Mouse (Mus musculus) G1E (cell line): ENCODE results near the gene A830005F24Rik. TPM values are rescaled to one million over a fixed set of nuclear protein-coding genes. Genes with fewer than 3 reads are reported as not detected.

Experiments used
- ATAC-seq: 2 replicates; pipeline ENCODE4 v1.8.0; 2016; ENCODE audit warnings: mild to moderate bottlenecking; ENCODE audit not compliant: insufficient number of reproducible peaks, poor library complexity, low FRiP score, severe bottlenecking; ENCODE audit errors: extremely low read depth
- DNase-seq: peaks from one replicate; pipeline ENCODE4 v3.0.0; 2012; ENCODE audit warnings: low spot score
- H3K27me3 ChIP-seq: 2 replicates; pipeline ENCODE4 v1.6.1; 2012; ENCODE audit warnings: mild to moderate bottlenecking, low read length, inconsistent platforms; ENCODE audit not compliant: insufficient read depth
- H3K36me3 ChIP-seq: replicated peaks from 2 replicates; pipeline ENCODE3; 2012; ENCODE audit warnings: mild to moderate bottlenecking, inconsistent platforms
- H3K4me1 ChIP-seq: 2 replicates; pipeline ENCODE4 v1.6.1; 2012; ENCODE audit warnings: low read depth, low read length, inconsistent platforms, mixed read lengths; ENCODE audit not compliant: insufficient read depth
- H3K4me3 ChIP-seq: 2 replicates; pipeline ENCODE4 v1.5.1; 2012; ENCODE audit warnings: low read depth, mild to moderate bottlenecking, inconsistent platforms, low read length, moderate library complexity, mixed read lengths
- H3K9me3 ChIP-seq: replicated peaks from 2 replicates; pipeline ENCODE4 v1.6.1; 2012; ENCODE audit warnings: inconsistent platforms
- CTCF ChIP-seq: IDR thresholded peaks from 2 replicates; pipeline ENCODE4 v1.5.1; 2012; ENCODE audit warnings: low read depth, low read length, inconsistent platforms, mixed read lengths
- GATA1 ChIP-seq: IDR thresholded peaks from 2 replicates; pipeline ENCODE4 v1.6.1; 2012; ENCODE audit warnings: borderline replicate concordance, low read length, inconsistent platforms, mixed read lengths
- GATA2 ChIP-seq: IDR thresholded peaks from 2 replicates; pipeline ENCODE4 v1.6.1; 2012; ENCODE audit warnings: low read depth, low read length, inconsistent platforms, borderline replicate concordance
- POLR2AphosphoS5 ChIP-seq: IDR thresholded peaks from 2 replicates; pipeline ENCODE4 v1.6.1; 2012; ENCODE audit warnings: low read depth, low read length, inconsistent platforms; ENCODE audit not compliant: insufficient replicate concordance
- TAL1 ChIP-seq: conservative IDR thresholded peaks from 2 replicates; pipeline ENCODE4 v1.6.1; 2012; ENCODE audit warnings: low read depth, low read length, inconsistent platforms, mixed read lengths
- polyA plus RNA-seq: library from polyadenylated mRNA; stranded (reverse); fragments of >175 nt; gene quantifications from 2 replicates; pipeline ENCODE4 v1.2.3, GENCODE M21; 2012
- total RNA-seq, 2 experiments: library from RNA; stranded (forward) in 1 of 2; stranded (reverse) in 1 of 2; fragments of 200-1000 nt in 1 of 2; fragments of >200 nt in 1 of 2; fragmentation: Nextera tagmentation in 1 of 2; gene quantifications; 2 replicates each; pipeline ENCODE4 v1.2.3; 2014 to 2017

Gene A830005F24Rik
- total RNA-seq (2014; fragmentation: Nextera tagmentation) (not detected in 2 replicates), total RNA-seq (2017) (0.33 and 1.3 TPM in 2 replicates), polyA plus RNA-seq (0.20 and 0.22 TPM in 2 replicates)

DNA sequence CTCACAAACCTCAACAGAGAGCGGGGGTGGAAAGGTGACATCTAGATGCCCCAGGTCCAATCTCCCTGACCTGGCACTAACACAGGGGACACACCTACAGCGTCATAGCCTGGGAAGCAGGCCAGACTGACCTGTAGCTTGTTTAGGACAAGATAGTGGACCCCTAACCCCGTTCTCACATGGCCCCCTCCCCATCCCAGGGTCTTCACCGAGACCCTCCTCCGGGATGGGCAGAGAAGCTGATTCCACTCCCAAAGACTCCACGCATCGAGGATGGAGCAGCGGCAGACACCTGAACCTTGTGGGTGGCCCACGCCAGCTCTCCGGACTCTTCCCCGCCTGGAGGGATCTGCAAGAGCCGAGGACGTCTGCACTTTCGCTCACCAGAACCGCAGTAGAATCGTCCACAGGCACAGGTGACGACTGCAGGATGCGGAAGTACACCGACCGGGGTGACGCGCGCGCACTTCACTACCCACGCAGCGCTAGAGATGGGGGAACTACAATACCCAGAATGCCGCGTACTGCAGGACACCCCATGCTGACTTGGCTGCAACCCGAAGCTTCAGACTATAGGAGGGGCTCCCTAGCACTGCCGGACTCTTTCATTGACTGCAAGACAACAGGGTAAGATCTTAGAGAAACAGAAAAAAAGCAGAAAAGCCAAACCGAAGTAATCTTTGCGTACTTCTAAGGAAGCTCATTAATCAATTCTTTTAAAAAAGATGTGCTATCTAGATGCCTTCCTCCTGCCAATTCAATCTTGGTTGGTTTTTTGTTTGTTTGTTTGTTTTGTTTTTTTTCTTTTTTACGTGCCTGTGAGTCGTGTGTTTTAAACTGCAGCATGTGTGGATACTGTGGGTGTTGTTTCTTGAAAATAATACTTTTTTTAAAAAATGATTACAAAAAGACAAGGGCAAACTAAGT lies at the start of gene A830005F24Rik, which contains the start of gene Zfp169:
Gene A830005F24Rik, plus strand, starts transcription at position 568 of the 927 bp plus-strand sequence.
Gene Zfp169, minus strand, starts transcription at position 449 of the 927 bp plus-strand sequence.
- peaks cover 3% of the 10 kb centered on the region; the same call in 1 of the 2 replicates for H3K27me3 ChIP-seq
- H3K36me3 ChIP-seq: peaks cover 7% of the 10 kb centered on the region
- H3K9me3 ChIP-seq: no peaks in the 10 kb centered on the region
- DNase-seq: peak; percentile 81
- peak; percentile 99 for ATAC-seq
- peak within 1 kb of the TSS; percentile 94 for H3K4me3 ChIP-seq
- no peak for TF ChIP-seq CTCF
- no peak for TF ChIP-seq GATA1
- no peak for TF ChIP-seq TAL1
- no peak for TF ChIP-seq POLR2AphosphoS5
- TF ChIP-seq GATA2: no peak
- peaks cover 16% of the 10 kb centered on the region for H3K4me1 ChIP-seq

DNA sequence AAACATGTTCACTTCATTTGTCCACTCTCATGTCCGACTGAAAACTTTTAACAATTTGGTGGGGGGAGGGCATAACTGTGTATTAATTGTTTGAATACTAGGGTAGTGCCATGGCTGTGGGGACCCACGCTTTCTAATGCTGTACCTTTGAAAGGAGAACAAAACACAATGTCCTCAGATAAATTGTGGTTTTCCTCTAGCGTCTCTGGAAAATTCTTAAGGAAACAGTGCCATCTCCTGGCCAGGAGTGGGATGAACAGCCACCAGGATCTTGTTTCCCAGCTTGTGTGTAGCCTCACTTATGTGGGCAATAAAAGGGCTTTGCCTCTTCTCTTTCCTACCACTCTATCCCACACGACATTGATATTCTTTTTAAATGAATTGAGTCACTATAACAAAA lies 49.2 kb upstream of the A830005F24Rik start:
- DNase-seq (peak; percentile 20), ATAC-seq (no peak)
- TF ChIP-seq CTCF: peak; percentile 31; the same call in 1 of the 2 replicates
- TF ChIP-seq GATA2: no peak
- no peak for TF ChIP-seq GATA1
- TF ChIP-seq POLR2AphosphoS5: no peak
- TF ChIP-seq TAL1: no peak
- Histone ChIP-seq H3K36me3 (no peaks in the 10 kb centered on the region), H3K27me3 (no peaks in the 10 kb centered on the region), H3K4me1 (no peaks in the 10 kb centered on the region), H3K9me3 (no peaks in the 10 kb centered on the region), H3K4me3 (no peak overlapping the region)

DNA sequence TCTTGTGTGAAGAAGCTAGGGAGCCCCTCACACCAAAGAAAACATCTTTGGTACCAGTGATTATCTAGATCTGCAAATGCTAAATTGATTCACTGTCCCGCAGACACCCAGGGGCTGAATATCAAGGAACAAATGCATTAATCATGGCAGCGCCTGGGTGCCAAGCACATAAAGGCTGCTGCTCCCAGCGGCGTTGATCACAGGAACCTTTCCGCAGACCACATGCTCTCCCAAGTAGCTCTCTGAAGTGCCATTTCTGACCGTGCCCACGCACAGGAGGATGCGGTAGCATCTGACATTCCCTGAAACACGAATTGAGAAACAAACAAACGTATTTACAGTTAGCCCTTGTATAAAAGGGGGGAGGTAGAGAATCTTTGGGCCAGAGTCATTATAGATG lies 47.2 kb upstream of the A830005F24Rik start:
- no peaks in the 10 kb centered on the region for H3K27me3 ChIP-seq

DNA sequence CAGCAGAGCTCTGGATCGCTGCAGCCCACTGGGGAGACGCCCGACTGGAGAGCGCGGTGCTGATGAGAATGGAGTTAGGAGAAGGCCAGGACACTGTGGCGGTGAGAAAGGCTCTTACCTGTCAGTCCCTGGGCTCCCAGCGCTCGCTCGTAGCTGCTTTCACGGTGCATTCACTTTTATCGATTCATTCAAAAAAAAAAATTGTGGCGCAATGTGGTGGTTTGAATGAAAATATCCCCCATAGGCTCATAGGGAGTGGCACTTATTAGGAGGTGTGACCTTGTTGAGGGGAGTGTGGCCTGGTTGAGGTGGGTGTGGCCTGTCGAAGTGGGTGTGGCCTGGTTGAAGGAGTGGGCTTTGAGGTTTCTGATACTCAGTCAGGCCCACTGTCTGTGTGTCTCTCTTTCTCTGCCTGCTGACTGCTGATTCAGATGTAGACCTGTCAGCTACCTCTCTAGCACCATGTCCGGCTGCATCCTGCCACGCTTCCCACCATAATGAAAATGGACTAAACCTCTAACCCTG lies 44.7 kb upstream of the A830005F24Rik start:
- ATAC-seq (no peak), DNase-seq (no peak)
- H3K36me3 ChIP-seq: no peaks in the 10 kb centered on the region
- no peaks in the 10 kb centered on the region for H3K9me3 ChIP-seq
- peaks cover 2% of the 10 kb centered on the region; the same call in 1 of the 2 replicates for H3K27me3 ChIP-seq
- no peak for TF ChIP-seq POLR2AphosphoS5
- no peak for TF ChIP-seq GATA2
- no peak overlapping the region for H3K4me3 ChIP-seq
- no peaks in the 10 kb centered on the region for H3K4me1 ChIP-seq

More for the DNA sequence above, 47.2 kb upstream of the A830005F24Rik start:
- H3K36me3 ChIP-seq: no peaks in the 10 kb centered on the region
- H3K4me1 ChIP-seq: no peaks in the 10 kb centered on the region
- no peaks in the 10 kb centered on the region for H3K9me3 ChIP-seq
- TF ChIP-seq POLR2AphosphoS5 (no peak), GATA2 (no peak), CTCF (no peak), GATA1 (no peak)
- no peak for ATAC-seq
- H3K4me3 ChIP-seq: no peak overlapping the region
- no peak for DNase-seq

DNA sequence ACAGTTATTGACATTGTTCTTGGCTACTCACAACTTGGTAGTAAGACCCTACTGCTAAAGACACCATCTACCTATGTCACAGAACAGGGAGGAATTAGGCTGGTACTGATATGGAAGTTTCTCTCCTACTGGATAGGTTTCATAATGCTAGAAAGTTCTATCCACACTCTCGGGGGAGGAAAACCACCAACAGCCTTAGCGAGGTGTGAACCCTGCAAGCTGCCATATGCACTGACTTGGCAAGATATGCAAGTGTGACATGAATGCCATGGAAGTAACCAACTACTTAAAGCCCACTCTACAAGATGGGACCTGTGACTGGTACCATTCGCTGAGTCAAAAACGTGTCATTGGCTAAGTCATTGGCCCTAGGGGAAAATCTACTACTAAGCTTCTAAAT lies 29.8 kb upstream of the A830005F24Rik start:
- no peak for ATAC-seq
- Histone ChIP-seq H3K36me3 (peaks cover 29% of the 10 kb centered on the region), H3K4me3 (no peak overlapping the region), H3K27me3 (no peaks in the 10 kb centered on the region), H3K4me1 (no peaks in the 10 kb centered on the region), H3K9me3 (no peaks in the 10 kb centered on the region)
- TF ChIP-seq CTCF (no peak), POLR2AphosphoS5 (no peak), GATA2 (no peak), TAL1 (no peak), GATA1 (no peak)
- DNase-seq: no peak

DNA sequence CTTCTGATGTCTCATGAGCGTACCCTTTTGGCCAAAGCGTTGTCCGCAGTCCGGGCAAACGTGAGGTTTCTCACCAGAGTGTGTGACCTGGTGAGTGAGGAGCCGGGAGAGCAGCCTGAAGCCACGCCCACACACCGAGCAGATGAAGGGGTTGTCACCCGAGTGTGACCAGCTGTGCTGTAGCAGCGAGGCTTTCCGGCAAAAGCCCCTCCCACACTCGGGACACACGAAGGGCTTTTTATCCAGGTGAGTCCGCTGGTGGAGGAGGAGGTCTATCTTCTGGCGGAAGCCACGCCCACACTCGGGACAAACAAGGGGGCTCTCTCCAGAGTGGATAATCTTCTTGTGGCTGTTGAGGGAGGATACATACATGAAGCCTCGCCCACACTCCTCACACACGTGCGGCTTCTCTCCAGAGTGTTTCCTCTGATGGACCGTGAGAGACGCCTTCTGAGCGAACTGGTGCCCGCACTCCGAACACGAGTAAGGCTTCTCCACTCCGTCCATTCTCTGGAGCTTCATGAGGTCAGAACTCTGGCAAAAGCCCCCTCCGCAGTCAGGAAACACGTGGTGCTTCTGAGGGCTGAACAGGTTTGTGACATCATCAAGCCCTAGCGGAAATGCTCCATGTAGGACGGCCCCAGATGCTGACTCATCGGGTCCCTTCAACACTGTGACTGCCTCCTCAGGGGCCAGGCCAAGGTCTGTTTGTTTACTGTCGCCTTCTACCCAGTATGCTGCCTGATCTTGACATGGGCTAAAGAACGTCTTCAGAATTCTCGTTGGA lies 22.8 kb upstream of the A830005F24Rik start:
- DNase-seq (no peak), ATAC-seq (no peak)
- TF ChIP-seq GATA1: no peak
- no peak for TF ChIP-seq TAL1
- no peak for TF ChIP-seq POLR2AphosphoS5
- TF ChIP-seq CTCF: no peak
- TF ChIP-seq GATA2: no peak
- Histone ChIP-seq H3K27me3 (no peaks in the 10 kb centered on the region), H3K36me3 (peaks cover 65% of the 10 kb centered on the region), H3K4me1 (no peaks in the 10 kb centered on the region), H3K4me3 (0 out of 2 replicates have a peak overlapping the region, but pooled peaks have one; percentile 9), H3K9me3 (peaks cover 15% of the 10 kb centered on the region)
